Mouse (Mus musculus): Measurements from ENCODE around the gene Ap1m2. TPM values are rescaled to one million over a fixed set of nuclear protein-coding genes. Genes with fewer than 3 reads are reported as not detected.

Ap1m2 gene
- total RNA-seq, 1 experiment = 9.8 TPM

DNA sequence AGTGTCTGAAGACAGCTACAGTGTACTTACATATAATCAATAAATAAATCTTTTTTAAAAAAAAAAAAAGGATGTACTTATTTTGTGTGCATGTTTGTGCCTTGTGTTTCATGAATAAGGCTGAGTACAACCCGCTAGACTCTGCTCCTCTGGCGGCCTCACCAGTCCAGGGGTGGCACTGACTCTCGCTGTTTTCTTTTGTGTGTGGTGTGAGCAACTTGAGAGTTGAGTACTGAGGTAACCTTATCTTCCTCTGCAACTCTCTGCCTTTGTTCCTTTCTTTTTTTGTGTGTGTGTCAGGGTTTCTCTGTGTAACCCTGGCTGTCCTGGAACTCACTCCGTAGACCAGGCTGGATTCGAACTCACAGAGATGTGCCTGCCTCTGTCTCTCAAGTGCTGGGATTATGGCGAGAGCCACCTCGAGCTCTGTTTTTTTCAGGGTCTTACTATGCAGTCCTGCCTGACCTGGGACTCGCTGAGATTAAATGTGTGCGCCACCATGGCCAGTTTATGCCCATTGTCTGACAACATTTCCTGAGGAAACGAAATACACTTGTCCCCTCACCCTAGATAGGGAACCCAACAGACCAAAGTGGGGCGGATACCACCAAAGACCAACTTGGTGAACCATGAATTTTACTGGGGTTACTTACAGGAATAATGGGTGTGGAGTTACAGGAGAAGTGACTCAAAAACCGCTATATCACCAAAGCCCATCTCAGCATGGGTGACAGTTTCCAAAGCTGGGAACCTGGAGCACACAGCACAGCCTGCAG, 19.4 kb upstream of the Ap1m2 start:
- no peak overlapping the region for H3K27ac ChIP-seq (ENCODE audit: insufficient read depth, low read depth, low read length, poor library complexity, severe bottlenecking)
- no peaks in the 10 kb centered on the region for H3K36me3 ChIP-seq (ENCODE audit: control insufficient read depth, insufficient read depth, low read length, poor library complexity, severe bottlenecking)
- no peak overlapping the region for H3K9ac ChIP-seq (ENCODE audit: insufficient read depth, low read depth, low read length, poor library complexity, severe bottlenecking)
- in situ Hi-C loops (cut with MboI; ENCODE audit: low sequenced_read_pairs in 2 of 2, unreplicated experiment in 2 of 2) = no loop called here
- DNase-seq (ENCODE audit: low read depth, low spot score) = no peak
- H3K4me1 ChIP-seq (ENCODE audit: control insufficient read depth in 2 of 2, insufficient read depth in 2 of 2, low read length in 2 of 2, poor library complexity in 1 of 2) = peaks cover 0 to 10% of the 10 kb centered on the region in 2 experiments; a peak in 2 of 4 replicates
- no peaks in the 10 kb centered on the region for H3K9me3 ChIP-seq (ENCODE audit: control insufficient read depth, insufficient read depth, low read depth, low read length)
- TF ChIP-seq ZNF384 (IDR thresholded peaks at IDR 0.05; ENCODE audit: low read depth, low read length) = no peak
- no peak for TF ChIP-seq HCFC1 (IDR thresholded peaks at IDR 0.05; ENCODE audit: borderline replicate concordance, insufficient read depth, low read length)
- TF ChIP-seq CHD2 (IDR thresholded peaks at IDR 0.05; ENCODE audit: low read depth, low read length) = no peak
- TF ChIP-seq MAFK (IDR thresholded peaks at IDR 0.05; ENCODE audit: insufficient read depth, low read depth, low read length) = no peak
- no peak for TF ChIP-seq ZC3H11A (IDR thresholded peaks at IDR 0.05; ENCODE audit: borderline replicate concordance, low read depth, low read length)
- no peak overlapping the region for H3K4me3 ChIP-seq (ENCODE audit: insufficient read depth in 1 of 2, low read depth in 1 of 2, low read length in 2 of 2, poor library complexity in 1 of 2, severe bottlenecking in 1 of 2)

DNA sequence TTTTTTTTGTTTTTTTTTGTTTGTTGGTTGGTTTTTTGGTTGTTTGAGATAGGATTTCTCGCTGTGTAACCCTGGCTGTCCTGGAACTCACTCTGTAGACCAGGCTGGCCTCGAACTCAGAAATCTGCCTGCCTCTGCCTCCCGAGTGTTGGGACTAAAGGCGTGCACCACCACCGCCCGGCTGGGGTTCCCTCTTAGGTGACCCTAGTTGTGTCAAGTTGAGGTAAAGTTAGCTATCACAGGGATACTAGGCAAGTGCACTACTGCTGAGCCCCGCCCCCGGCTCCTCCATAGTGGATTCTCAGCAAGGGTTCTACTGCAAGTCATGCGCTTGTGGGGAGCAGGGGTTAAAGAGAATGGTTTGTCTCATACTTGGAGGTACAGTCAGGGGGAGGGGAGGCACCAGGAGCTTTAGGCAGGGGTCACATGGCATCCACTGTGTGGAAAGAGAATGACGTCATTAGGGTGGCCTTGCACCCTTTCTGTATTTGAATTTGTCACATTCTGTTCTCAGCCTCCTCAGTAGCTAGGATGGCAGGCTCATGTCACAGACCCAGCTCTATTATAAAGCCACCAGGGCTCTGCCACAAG, 17.7 kb upstream of the Ap1m2 start:
- no peak overlapping the region for H3K27ac ChIP-seq (ENCODE audit: insufficient read depth, low read depth, low read length, poor library complexity, severe bottlenecking)
- DNase-seq (ENCODE audit: low read depth, low spot score) = no peak
- peaks cover 0 to 10% of the 10 kb centered on the region in 2 experiments; a peak in 2 of 4 replicates for H3K4me1 ChIP-seq (ENCODE audit: control insufficient read depth in 2 of 2, insufficient read depth in 2 of 2, low read length in 2 of 2, poor library complexity in 1 of 2)
- H3K4me3 ChIP-seq (ENCODE audit: insufficient read depth in 1 of 2, low read depth in 1 of 2, low read length in 2 of 2, poor library complexity in 1 of 2, severe bottlenecking in 1 of 2) = no peak overlapping the region
- H3K9ac ChIP-seq (ENCODE audit: insufficient read depth, low read depth, low read length, poor library complexity, severe bottlenecking) = no peak overlapping the region
- in situ Hi-C loops (cut with MboI; ENCODE audit: low sequenced_read_pairs in 2 of 2, unreplicated experiment in 2 of 2) = no loop called here
- no peaks in the 10 kb centered on the region for H3K9me3 ChIP-seq (ENCODE audit: control insufficient read depth, insufficient read depth, low read depth, low read length)
- no peaks in the 10 kb centered on the region for H3K36me3 ChIP-seq (ENCODE audit: control insufficient read depth, insufficient read depth, low read length, poor library complexity, severe bottlenecking)
- TF ChIP-seq CHD2 (IDR thresholded peaks at IDR 0.05; ENCODE audit: low read depth, low read length) = no peak
- no peak for TF ChIP-seq ZNF384 (IDR thresholded peaks at IDR 0.05; ENCODE audit: low read depth, low read length)
- no peak for TF ChIP-seq ZC3H11A (IDR thresholded peaks at IDR 0.05; ENCODE audit: borderline replicate concordance, low read depth, low read length)
- TF ChIP-seq MAFK (IDR thresholded peaks at IDR 0.05; ENCODE audit: insufficient read depth, low read depth, low read length) = no peak

DNA sequence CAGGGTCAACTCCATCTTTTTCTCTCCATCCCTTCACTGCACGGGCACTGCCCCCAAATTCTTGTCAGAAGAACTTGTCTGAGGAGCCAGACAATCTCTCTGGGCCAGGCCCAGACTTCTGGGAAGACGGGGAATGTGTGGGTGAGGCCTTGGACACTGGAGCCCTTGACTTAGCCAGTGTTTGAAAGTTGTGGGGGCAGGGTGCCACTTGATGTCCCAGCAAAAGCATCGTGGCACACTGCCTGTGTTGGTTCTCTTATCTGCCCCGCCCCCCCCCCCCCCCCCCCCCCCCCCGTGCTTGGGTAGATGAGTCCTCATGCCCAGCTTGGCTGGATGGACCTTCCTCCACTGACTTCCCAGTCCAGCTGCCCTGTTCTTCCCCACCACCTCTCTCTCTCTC, 16.9 kb upstream of the Ap1m2 start:
- TF ChIP-seq ZNF384 (IDR thresholded peaks at IDR 0.05; ENCODE audit: low read depth, low read length) = no peak
- no peak for TF ChIP-seq HCFC1 (IDR thresholded peaks at IDR 0.05; ENCODE audit: borderline replicate concordance, insufficient read depth, low read length)
- no peak for TF ChIP-seq ZC3H11A (IDR thresholded peaks at IDR 0.05; ENCODE audit: borderline replicate concordance, low read depth, low read length)
- TF ChIP-seq CHD2 (IDR thresholded peaks at IDR 0.05; ENCODE audit: low read depth, low read length) = no peak
- no peak for TF ChIP-seq MAFK (IDR thresholded peaks at IDR 0.05; ENCODE audit: insufficient read depth, low read depth, low read length)
- DNase-seq (ENCODE audit: low read depth, low spot score) = no peak
- Histone ChIP-seq H3K27ac (ENCODE audit: insufficient read depth, low read depth, low read length, poor library complexity, severe bottlenecking) (no peak overlapping the region), H3K9me3 (ENCODE audit: control insufficient read depth, insufficient read depth, low read depth, low read length) (no peaks in the 10 kb centered on the region), H3K36me3 (ENCODE audit: control insufficient read depth, insufficient read depth, low read length, poor library complexity, severe bottlenecking) (no peaks in the 10 kb centered on the region), H3K9ac (ENCODE audit: insufficient read depth, low read depth, low read length, poor library complexity, severe bottlenecking) (no peak overlapping the region), H3K4me1 (ENCODE audit: control insufficient read depth in 2 of 2, insufficient read depth in 2 of 2, low read length in 2 of 2, poor library complexity in 1 of 2) (peaks cover 0 to 12% of the 10 kb centered on the region in 2 experiments; a peak in 2 of 4 replicates), H3K4me3 (ENCODE audit: insufficient read depth in 1 of 2, low read depth in 1 of 2, low read length in 2 of 2, poor library complexity in 1 of 2, severe bottlenecking in 1 of 2) (no peak overlapping the region)
- in situ Hi-C loops (cut with MboI; ENCODE audit: low sequenced_read_pairs in 2 of 2, unreplicated experiment in 2 of 2) = no loop called here

- Histone ChIP-seq H3K4me3 (ENCODE audit: insufficient read depth in 1 of 2, low read depth in 1 of 2, low read length in 2 of 2, poor library complexity in 1 of 2, severe bottlenecking in 1 of 2) (no peak overlapping the region), H3K9ac (ENCODE audit: insufficient read depth, low read depth, low read length, poor library complexity, severe bottlenecking) (no peak overlapping the region), H3K4me1 (ENCODE audit: control insufficient read depth in 2 of 2, insufficient read depth in 2 of 2, low read length in 2 of 2, poor library complexity in 1 of 2) (peaks cover 0 to 10% of the 10 kb centered on the region in 2 experiments; a peak in 2 of 4 replicates), H3K27ac (ENCODE audit: insufficient read depth, low read depth, low read length, poor library complexity, severe bottlenecking) (no peak overlapping the region), H3K9me3 (ENCODE audit: control insufficient read depth, insufficient read depth, low read depth, low read length) (no peaks in the 10 kb centered on the region), H3K36me3 (ENCODE audit: control insufficient read depth, insufficient read depth, low read length, poor library complexity, severe bottlenecking) (no peaks in the 10 kb centered on the region)
- in situ Hi-C loops (cut with MboI; ENCODE audit: low sequenced_read_pairs in 2 of 2, unreplicated experiment in 2 of 2) = no loop called here
- TF ChIP-seq CHD2 (IDR thresholded peaks at IDR 0.05; ENCODE audit: low read depth, low read length) (no peak), ZNF384 (IDR thresholded peaks at IDR 0.05; ENCODE audit: low read depth, low read length) (no peak), ZC3H11A (IDR thresholded peaks at IDR 0.05; ENCODE audit: borderline replicate concordance, low read depth, low read length) (no peak), HCFC1 (IDR thresholded peaks at IDR 0.05; ENCODE audit: borderline replicate concordance, insufficient read depth, low read length) (no peak), MAFK (IDR thresholded peaks at IDR 0.05; ENCODE audit: insufficient read depth, low read depth, low read length) (no peak)
- no peak for DNase-seq (ENCODE audit: low read depth, low spot score)
These were observed 15.9 kb upstream of the Ap1m2 start for GRCm38 (mm10) chr9:21328041-21328440.
